Mouse (Mus musculus) right cerebral cortex, postnatal 10 days (tissue): Measurements from ENCODE around the gene Gm10638.
A peak's percentile ranks its signal among the peaks of the same experiment; 100 is the strongest.

ENCODE experiments used
- DNase-seq, 2 experiments: peaks; one replicate each; pipeline ENCODE4 v3.0.0; 2021; ENCODE audit warnings: low spot score in 2 of 2

Gene Gm10638

DNA sequence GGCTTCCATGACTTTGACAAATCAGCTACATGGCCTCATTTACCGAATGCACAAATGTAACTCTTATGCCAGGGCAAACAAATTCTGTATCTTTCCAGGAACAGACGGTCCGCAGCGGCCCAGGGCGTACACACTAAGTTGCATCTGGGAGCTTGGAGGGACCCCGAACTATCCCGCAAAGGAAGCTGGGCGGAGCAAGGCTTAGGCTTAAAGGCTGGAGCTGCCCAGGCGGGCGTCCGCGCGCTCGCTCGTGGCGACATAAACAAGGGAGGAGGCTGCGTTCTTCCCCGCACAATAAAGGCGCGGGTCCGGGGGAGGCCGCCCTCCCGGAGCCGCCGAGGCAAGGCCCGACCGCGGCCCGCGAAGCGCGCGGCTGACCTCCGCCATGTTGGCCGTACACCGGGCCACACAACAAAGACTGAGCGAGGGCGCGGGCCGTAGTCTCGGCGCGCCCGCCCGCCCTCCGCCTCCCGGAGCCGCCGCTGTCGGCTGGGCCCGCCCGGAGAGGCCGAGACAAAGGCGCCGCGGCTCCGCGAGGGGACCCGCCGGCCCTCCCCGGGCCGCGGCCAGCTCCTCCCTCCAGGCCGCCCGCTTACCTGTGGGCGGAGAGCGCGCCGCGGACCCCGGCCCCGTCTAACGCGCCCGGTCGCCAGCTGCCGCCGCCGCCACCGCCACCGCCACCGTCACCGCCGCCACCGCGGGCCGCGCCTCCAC is at the start of gene Gm10638, which contains the start of gene Siah1a:
Gene Gm10638 (plus strand): TSS at position 479 of the 714 bp plus-strand sequence.
Gene Siah1a (minus strand): TSS at position 714 of the 714 bp plus-strand sequence.
- DNase-seq = peak; percentile 71 to 72

DNA sequence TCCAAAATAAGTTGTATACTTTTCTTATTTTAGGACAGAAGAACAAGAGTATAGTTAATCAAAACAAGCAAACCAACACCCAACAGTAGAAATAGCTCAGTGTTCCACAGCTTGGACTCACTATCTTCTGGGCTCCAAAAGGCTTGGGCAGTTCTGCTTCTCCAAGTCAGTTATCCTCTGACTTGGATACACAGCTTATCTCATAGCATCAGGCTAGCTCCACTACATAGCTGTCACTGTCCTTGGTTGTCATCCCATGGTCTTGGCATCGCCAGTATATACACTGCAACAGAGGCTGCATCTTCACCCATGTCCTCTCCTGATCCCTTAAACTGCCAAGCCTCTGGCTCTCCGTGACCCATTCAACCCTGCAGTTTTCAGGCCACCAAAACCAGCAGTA is 49.8 kb upstream of the Gm10638 start:
- DNase-seq = no peak

DNA sequence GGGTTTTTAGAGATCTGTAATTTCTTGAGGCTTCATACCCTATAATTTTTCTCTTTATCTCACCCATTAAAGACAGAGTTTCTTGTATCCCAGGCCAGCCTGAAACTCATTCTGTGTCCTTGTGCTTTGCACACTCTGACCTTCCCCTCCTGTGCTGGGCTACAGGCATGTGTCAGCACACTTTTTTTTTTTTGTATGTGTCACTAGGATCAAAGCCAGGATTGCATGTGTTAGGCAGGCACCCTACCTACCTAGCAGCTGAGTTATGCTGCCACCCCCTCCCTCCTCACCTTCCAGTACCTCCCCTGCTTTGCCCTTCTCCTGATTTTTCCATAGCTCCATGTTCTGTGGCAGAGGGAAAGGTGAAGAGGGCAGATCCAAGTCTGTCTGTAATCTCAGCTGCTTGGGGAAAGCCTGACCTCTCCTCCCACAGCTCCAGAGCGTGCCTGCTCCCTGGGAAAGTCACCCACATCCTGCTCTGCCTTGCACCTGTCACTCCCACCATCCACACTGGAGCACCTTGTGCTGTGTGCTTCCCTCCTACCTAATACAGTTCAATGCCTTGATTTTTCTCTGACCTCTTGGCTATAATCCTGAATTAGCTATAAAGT is 46.6 kb upstream of the Gm10638 start:
- no peak for DNase-seq

DNA sequence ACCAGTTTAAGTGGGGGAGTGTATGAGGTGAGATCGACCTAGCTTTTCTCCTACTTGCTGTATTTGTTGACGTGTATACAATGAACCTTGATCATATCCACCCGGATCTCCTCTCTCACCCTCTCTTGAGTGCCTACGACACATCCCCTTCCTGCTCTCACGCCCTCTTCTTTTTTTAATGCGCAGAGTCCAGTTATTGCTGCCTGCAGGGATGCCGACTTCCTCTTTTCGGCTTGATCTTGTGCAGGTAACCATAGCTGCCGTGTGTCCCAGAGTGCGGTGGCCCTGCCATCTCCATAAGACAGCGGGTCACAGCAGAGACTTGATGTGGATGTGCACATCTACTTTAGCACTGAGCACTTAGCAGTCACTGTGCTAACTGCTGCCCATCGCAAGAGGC is 46.0 kb upstream of the Gm10638 start:
- DNase-seq = no peak

DNA sequence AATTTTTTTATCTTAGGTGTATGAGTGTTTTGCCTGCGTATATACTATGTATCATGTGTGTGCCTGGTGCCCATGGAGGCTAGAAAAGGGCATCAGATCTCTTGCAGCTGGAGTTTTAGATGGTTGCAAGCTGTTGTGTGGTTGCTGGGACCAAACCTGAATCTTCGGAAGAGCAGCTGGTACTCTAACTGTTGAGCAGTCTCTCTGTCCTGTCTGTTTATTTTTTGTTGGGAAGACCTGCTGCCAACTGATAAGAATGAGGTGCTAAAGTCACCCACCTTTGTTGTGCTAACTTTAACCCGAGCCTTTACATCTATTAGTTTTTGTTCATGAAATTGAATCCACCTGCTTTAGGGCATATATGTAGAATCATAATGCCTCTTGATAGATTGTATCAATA is 43.0 kb upstream of the Gm10638 start:
- no peak for DNase-seq

DNA sequence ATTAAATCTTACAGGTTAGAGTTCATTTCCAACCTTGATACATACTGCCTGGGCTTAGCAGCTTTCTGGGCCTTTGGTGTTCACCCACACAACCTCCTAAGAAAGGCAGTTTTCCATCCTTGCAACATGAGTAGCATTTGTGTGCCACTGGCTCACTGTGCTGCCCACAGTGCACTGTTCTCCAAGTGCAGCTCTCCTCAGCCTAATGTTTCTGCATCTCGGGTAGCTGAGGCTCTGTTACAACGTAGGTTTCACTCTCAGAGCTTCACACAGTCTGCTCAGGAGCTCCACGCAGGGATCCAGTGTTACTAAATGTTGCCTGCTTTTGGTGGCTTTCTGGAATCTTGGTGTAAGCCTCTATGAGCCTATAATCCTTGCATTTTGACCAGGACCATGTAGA is 40.2 kb upstream of the Gm10638 start:
- DNase-seq = no peak

DNA sequence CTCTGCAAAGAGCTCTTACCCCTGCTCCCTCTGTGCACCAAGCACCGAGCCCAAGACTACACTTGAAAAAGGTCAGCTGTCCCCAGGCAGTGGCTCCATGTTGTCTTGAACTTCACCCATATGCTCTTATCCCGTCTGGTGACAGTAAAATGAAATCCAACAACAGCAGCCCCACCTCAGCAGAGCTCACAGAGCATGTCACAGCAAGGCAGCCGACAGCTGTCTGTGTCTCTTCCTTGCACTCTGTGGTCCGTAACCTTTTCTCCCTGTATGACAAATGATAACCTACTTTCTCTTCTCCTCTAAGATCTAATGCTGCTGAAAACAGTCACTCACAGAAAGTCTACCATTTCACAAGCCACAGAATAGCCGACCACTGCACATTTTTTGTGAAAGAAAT is 38.7 kb upstream of the Gm10638 start:
- no peak for DNase-seq

DNA sequence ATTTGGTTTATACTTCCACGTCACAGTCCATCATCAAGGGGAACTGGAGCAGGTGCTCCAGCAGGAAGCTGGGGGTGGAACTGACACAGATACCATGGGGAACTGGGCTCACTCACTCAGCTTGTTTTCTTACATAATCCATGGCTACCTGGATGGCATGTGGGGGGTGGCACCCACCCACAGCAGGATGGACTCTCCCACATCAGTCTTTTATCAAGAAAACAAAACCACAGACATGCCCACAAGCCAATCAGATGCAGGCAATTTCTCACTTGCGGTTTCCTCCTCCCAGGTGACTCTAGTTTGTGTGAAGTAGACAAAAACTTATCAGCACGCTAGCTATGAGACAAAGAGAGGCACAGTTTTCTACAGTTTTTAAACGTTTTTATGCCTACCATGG is 37.6 kb upstream of the Gm10638 start:
- no peak for DNase-seq

DNA sequence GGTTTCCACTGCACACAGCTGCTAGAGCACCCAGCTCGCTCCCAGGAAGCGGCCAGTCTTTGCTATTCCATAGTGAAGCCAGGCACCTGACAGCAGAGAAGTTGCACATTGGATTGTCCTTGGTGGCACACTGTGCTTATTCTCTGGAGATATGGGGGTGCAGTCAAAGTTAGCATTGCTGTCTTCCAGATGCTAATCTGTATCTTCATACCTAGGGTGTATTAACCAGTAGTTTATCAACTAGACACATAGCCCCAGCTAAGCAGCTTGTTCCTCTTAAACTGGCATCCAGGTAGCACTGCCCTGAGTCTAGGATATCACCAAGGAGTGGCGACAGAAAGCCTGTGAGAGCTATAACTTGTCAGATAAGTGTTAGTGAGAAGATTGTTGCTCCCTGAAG is 32.9 kb upstream of the Gm10638 start:
- no peak for DNase-seq

DNA sequence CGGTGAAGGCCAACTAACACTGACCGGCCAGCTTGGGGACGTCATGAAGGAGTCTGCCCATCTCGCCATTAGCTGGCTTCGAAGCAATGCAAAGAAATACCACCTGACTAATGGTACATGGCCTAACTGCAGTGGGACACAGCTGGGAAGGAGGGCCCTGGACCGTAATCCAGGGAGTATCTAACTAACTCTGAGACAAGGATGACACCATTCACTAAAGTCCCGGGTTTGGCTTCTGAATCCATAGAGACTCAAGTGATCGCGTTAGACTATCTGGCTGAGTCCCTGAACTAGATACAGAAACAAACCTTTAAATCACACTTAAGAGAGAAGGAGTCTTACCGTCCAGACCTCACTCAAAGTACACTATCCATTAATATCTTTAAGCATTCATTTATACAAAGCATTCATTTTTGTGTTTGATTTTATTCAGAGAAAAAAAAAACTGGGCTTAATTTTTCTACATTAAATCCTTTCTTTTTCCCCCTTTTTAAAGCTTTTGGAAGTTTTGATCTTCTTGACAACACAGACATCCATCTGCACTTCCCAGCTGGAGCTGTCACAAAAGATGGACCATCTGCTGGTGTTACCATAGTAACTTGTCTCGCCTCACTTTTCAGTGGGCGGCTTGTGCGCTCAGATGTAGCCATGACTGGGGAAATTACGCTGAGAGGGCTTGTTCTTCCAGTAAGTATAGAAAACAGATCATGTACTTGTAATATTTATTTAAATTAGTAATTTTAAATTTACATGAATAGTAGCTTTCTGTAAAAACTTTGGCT is 31.9 kb upstream of the Gm10638 start:
- peak; percentile 84 to 93 for DNase-seq

DNA sequence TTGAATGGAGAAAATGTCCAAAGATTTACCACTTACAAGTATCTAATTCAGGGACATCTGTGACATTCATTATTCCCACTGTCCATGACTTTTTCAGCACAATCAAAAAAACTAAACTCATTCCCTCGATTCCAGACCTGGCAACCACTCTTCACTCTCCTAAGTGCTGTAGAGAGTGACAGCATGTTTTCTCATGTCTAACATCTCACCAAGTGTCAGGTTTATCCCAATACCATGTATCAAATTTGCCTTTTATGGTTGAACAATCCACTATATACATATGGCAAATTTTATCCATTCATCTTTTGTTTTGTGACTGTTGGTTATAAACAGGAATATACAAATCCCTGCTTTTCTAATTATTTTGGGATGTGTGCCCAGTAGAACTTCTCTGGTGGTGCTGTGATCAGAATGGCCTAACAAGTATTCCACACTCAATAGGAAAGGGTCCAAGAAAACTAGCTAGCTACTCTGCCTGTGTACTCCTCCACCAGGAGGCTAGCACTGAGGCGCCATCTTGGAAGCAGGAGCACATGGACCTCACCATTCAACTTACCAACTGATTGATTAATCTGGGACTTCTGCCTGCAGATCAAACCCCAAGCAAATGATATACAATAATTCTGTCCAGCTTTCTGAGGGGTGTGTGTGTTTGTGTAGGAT is 27.0 kb upstream of the Gm10638 start:
- DNase-seq = no peak

DNA sequence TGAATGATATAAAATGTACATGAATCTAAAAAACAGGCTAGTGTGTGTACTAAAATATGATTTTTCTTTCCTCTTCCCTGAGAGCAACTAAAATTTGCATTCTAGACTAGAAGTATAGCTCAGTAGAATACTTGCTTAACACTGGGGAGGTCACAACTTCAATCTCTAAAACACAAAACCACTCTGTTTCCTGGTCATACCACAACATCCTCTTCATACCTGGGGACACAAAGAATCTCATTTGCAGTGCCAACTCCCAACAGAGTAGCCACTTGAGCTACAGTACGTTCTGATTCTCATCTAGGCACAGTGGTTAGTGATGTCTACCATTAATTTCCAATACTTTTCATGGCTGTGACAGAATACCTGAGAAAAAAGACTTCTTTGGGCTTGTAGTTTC is 26.1 kb upstream of the Gm10638 start:
- no peak for DNase-seq

DNA sequence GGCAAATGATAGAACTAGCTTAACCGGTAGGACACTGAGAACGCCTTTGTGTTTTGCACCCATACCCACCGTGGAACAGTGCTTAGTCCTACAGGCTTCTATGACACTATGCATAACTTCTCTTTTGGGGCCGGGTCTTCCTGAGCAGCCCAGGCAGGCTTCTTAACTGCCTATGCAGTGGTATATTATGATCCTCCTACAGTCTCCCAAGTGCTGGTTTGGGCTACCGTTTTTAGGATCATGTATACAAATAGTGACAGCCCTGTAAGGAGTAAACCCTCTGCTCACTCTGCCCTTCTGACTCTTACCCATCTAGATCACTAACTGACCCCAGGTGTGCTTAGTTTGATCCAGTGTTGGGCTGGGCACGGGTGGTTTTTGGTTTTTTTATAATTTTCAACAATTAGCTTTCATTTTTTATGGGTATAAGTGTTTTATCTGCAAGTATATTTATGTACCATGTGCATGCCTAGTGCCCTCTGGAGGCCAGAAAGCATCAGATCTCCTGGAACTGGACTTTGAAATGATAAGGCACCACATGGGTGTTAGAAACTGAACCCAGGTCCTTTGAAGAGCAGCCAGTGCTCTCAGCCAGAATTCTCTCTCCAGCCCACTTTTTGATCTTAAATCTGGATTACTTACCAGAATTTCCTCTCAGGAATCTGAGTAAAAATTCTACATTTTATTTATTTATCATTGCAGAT is 24.6 kb upstream of the Gm10638 start:
- DNase-seq = no peak

DNA sequence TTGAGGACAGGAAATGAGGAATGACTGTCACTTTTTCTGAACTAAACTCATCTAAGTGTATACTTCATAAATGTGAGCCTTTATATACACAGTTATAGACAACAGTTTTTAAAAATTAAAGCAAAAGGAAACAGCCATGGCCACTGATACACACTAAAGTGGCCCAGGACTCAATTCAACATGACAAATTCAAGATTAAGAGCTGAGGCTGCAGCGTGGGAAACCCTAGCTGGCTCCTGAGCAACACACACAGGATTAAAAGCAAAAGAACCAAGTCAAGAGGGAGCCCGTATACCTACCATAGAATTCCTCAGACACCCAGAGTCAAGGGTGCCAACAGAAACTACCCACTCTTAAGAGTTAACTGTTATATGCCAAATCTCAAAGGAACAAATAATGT is 24.0 kb upstream of the Gm10638 start:
- no peak for DNase-seq

DNA sequence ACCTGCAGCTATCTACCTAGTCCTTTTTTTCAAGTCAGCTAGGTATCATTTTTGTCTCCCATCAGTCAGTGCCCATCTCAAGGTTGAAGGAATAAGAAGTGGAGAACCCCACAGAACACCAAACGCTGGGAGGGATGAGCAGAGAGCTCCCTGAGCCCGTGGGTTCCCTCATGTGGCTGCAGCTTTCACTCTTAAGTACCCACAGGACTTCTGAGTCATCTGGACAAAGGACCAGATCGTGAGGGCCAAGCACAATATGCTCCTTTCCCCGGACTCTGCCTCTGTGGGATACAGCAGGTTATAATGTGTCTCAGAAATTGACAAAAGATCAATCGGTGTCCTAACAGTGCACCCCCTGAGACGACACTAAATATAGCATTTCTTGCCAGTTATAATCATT is 18.5 kb upstream of the Gm10638 start:
- DNase-seq = no peak

DNA sequence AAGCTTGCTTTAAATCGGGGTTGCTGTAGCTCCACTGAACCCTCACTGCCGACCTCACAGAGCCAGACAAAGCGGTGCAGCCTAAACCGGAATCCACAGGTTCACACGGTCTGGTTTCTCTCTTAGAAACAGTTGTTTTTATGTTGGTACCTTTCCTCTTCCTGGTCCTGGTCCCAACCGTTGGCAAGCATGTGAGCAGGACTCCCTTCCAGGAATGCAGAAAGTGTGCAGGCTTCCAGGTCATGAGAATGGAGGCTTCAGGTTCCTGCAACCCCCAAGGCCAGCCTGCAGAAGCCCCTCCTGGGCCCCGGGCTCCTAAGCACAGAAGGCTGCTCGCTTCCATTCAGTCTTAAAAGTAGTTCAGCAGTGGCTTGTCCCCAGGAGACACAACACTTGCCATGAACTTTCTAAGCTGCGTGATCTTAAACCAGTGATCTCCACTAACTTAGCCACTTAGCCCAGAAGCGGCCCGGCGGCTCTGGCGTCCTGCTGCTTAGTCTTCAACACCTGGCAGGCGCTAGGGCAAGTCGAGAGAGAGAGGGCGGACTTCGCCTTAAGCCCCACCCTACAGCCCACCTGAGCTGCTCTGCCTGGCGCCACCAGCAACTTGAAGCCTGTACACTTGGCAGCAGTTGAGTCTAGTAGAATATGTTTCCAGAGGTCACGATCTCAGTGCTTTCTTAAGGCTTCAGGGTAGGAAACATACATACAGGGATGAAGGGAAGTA is 17.1 kb upstream of the Gm10638 start:
- no peak for DNase-seq

DNA sequence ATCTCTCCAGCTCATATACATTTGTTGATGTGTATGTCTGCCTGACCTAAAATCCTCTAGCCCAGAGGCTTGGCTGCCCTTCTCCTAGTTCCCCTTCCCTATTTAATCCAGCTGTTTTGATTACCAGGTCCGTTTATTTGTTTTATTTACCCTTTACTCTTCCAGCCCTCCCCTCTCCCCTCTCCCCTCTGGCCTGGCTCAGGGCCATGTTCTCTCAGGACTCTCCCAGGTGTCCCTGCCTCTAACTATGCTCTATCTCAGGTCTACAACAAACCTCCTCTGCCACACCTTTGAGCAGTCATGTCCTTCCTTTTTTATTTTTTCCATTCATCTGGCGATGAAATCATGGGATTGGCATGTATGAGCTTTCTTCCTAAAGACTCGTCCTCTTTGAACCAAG is 15.2 kb upstream of the Gm10638 start:
- DNase-seq = no peak

DNA sequence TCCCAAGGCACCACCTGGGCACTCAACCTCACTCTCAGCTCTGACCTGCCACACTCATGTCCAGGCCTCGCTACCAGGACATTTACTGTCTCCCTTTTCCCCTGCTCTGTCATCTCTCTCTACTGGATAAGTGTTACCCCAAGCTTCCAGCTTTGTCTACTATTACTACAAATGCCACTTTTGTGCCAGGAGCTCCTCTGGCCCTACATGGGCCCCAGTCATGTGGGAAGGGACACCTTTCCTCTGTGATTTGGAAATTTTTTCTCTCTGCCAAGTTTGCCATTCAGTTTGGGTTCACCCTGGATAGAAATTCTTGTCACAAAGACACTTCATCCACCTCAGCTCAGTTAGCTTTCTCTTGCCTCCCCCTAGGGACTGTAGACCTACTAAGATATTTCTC is 14.6 kb upstream of the Gm10638 start:
- DNase-seq = no peak

DNA sequence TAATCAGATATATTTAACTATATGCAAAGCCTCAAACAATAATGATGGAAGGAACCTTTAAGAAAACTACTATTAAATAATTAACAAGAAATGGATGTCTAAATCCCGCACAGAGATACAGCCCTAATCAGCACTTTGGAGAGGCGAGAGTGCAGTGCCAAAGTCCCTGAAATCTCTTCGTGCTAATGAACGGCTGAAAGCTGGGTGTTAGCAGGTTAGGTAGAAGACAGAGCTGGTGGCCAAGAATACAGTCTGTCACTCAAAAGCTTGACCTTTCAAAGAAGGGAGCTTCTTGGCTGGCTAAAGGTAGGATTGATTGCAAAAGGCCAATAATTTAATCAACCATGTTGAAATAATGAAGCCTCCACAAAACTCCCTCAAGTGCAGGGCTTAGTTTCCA is 11.3 kb upstream of the Gm10638 start:
- DNase-seq = no peak

DNA sequence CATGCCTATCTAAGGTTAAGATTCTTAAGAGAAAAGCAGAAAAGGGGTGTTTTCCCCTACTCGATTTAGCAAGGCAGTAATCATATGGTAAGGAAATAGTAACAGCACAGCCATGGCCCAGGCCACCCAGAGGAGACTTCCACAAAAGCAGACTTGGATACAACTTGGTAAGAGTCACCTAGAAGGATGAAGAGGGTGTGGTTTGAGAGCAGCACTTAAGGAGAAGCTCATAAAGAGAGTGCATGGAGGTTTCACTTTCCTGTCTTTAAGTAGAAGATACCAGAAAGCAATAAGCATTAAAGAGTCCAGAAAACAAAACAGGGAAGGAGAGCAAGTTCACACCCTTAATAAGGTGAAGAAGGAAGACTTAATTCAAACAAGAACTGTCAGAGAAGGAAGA is 10.5 kb upstream of the Gm10638 start:
- DNase-seq = no peak

DNA sequence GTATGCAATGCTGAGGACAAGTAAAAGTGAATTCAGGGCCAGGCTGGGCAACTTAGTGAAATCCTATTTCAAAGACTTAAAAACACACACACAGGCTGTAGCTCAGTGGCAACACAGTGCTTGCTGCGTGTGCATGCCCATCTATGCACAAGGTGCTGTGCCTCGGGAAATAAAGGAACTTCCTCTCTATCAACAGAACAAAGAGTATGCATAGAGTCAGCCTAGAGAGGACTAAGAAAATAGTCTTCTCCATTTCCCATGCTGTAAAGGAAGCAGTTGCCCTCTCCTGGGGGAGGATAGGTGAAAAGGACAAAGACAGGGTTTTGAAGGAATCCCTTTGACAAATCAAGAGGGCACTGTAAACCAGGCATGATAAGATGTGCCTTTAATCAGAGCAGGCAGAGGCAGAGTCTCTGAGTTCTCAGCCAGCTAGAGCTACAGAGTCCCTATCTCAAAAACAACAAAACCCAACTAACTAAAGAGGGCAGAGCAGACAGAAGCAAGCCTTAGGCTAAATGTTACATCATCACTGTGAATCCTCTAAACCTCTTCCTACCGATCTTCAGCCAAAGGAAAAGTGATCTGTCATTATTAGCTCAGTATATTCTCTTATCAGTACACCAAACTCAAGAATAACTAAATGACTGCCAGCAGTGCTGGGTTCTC is 9.9 kb upstream of the Gm10638 start:
- DNase-seq = no peak
